Mouse (Mus musculus) gastrocnemius, postnatal 25 days (tissue): ENCODE data around the gene Sbk2. TPM values are rescaled to one million over a fixed set of nuclear protein-coding genes. Genes with fewer than 3 reads are reported as not detected.

ENCODE experiments used
- DNase-seq: peaks from one replicate; pipeline ENCODE4 v3.0.0; 2022
- total RNA-seq, 2 experiments: library from RNA; stranded (reverse); gene quantifications; 1 replicate in 1 of 2; 2 replicates in 1 of 2; pipeline ENCODE4 v1.2.3; 2021

Sbk2 gene
- total RNA-seq, 2 experiments from 2014 or later = 29.0 to 60.0 TPM

DNA sequence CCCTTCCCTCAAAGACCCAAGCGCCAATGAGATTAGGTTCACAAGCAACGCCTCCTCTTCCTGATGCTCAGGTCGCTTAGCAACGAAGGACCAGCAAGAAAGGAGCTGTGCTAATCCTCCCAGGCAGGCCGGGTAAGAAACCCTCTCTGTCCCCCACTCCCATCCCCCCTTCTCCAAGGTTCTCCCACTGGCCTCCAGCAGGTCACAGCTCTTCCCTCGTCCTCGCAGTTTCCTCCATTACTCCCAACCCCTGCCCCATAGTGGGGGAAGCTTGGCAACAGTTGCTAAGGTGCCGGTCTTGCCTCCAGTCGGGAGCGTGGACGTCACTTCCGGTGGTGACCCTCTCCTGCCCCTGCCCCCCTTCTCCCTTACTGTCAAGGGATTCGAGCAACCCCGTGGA lies 41.7 kb downstream of the Sbk2 start:
- peak; percentile 62 for DNase-seq

GRCm38 (mm10) chr7:4921824-4922482 lies 42.3 kb downstream of the Sbk2 start, which contains the start of gene Nat14:
Gene Nat14, plus strand, starts transcription at chr7:4922028.
- no peak for DNase-seq

GRCm38 (mm10) chr7:4920976-4921823 lies 43.0 kb downstream of the Sbk2 start:
- no peak for DNase-seq

DNA sequence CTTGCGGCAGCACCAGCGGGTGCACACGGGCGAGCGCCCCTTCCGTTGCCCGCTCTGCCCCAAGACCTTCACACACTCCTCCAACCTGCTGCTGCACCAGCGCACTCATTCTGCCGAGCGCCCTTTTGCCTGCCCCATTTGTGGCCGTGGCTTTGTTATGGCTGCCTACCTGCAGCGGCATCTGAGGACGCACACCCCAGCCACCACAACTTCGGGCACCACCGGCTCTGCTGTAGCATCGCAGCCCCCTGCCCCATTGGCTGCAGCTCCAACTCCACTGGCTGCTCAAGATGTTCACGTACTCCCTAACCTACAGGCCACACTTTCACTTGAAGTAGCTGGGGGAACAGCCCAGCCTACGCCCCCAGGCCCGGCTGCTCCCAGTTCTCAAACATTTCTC lies 43.7 kb downstream of the Sbk2 start:
- DNase-seq = no peak

GRCm38 (mm10) chr7:4919971-4920370 lies 44.2 kb downstream of the Sbk2 start:
- no peak for DNase-seq

GRCm38 (mm10) chr7:4919096-4919495 lies 45.1 kb downstream of the Sbk2 start:
- DNase-seq = no peak

DNA sequence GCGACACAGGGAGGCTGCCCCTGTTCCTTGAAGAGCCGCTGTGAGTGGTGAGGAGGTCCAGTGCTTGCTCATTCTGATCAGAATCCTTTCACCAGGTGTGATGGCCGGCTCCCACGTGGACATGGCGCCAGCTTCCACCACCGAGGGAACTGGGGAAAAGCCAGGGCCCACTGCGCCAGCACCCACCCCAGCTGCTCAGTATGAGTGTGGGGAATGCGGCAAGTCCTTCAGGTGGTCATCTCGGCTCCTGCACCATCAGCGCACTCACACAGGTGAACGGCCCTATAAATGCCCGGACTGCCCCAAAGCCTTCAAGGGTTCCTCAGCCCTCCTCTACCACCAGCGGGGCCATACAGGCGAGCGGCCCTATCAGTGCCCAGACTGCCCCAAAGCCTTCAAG lies 45.5 kb downstream of the Sbk2 start:
- DNase-seq = no peak

GRCm38 (mm10) chr7:4917494-4917893 lies 46.7 kb downstream of the Sbk2 start:
- no peak for DNase-seq

- DNase-seq = no peak
Observed at GRCm38 (mm10) chr7:4915669-4916416, 48.4 kb downstream of the Sbk2 start.

GRCm38 (mm10) chr7:4915007-4915665 lies 49.1 kb downstream of the Sbk2 start, which contains the start of gene Zfp628:
Gene Zfp628, plus strand, starts transcription at chr7:4915217.
- DNase-seq = peak; percentile 92

- DNase-seq = no peak
Observed at GRCm38 (mm10) chr7:4912248-4912647, 52.0 kb downstream of the Sbk2 start.

DNA sequence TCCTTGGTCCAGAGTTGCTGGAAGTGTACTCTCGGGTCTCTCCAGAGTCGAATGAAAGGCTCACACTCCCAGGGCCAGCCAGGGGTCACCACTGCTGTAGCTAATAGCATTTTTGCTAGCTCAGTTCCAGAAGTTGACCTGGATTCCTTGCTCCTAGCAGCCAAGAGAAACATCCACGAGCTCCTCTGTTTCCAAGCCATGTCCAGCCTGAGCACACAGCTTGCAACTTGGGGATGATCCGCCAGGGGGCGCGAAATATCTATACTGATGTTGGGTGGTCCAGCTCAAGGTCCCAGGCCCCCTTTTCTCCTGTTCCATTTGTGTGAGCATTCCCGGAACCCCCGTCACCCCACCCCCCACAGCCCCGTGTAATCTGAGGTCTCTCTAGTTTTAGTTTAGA lies 52.6 kb downstream of the Sbk2 start:
- DNase-seq = no peak

- DNase-seq = no peak
Observed at GRCm38 (mm10) chr7:4906466-4906950, 57.7 kb downstream of the Sbk2 start, which contains the start of gene Gm36210. Gene Gm36210, minus strand, starts transcription at chr7:4906516.

GRCm38 (mm10) chr7:4902404-4902803 lies 61.8 kb downstream of the Sbk2 start:
- no peak for DNase-seq

GRCm38 (mm10) chr7:4901171-4901570 lies 63.0 kb downstream of the Sbk2 start:
- DNase-seq = no peak

DNA sequence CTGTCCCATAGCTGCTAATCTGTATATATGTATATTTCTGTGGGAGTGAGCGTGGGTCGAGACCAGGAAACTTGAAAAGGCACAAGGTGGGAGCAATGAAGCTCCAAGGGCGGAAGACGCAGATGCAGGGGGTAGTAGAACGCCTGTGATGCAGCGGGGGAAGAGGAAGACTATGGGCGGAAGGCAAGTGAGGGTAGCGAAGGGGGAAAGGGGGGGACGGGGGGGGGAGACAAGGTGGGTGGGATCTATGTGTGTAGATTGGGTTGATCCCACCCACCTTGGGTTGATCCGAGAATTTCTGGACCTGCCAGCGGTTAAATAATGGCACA lies 63.7 kb downstream of the Sbk2 start:
- no peak for DNase-seq

DNA sequence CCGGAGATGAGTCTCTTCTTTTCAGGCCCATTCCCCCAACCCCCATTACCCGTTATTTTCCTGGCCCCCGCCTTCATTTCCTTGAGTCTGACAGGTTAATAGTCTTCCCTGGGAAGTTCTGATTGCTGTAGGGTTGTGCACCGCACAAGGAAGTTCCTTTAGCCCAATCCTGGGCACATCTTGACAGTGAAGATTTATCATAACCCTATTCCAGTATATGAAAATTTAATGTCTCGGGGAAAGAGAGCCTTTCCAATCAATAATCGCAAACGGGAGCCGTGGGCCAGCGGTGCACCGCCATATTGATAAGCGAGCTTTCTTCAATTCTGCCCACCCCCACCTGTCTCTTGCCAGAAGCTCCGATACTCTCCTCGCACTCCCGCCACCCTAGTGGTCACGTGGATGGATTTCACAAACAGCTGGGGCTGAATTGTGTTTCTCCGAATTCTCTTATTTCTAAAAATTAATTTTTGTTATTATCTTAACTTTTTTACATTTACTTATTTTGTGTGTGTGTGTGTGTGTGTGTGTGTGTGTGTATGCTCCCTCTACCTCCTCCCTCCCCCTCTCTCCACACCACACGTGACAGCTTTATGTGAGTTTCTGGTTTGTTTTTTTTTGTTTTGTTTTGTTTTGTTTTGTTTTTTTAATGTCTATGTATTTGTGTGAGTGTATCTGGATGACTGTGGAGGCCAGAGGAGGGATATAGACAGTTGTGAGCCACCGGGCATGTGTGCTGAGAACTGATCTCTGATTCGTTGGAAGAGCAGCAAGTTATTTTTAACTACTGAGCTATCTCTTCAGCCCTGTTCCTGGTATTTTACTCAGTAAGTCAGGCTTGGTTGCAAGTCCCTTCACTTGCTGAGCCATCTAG lies 64.3 kb downstream of the Sbk2 start:
- no peak for DNase-seq

DNA sequence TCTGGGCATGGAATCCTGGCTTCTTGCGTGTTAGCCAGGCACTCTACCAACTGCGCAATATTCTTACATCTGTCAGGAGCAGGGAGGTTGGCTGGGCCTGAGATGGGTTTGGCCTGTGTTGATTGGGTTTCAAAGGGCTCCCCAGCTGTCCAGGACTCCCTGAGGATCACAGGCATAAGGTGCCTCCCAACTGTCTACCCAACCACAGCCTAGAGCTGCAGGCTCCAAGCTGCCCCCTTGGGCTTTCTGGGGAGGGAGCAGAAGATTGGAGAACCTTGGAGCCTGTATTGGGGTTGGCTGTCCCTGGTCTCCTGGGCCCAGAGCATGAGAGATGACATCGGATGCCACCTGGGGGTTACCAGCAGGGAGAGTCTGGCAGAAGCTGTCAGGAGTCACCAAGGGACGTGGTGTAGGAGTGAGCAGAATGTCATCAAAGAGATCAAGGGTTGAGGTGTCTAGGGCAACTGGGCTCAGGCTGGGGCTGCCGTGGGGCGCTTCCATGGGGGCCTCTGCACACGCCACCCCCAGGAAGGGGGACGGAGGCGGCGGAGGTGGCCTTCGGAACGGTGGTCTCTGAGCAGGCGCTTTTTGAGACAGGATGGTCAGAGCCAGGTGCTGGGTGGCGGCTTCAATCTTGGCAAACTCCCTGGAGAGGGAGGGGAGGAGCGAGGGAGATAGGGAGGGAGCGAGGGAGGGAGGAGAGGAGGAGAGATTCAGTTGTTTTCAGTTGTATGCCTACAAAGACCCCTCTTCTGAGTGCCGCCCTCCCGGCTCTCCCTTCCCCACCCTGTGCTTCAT lies 65.2 kb downstream of the Sbk2 start:
- DNase-seq = no peak

GRCm38 (mm10) chr7:4895186-4895585 lies 69.0 kb downstream of the Sbk2 start:
- DNase-seq = no peak
